Mouse (Mus musculus) frontal cortex, postnatal 14 days (tissue): ENCODE results near the gene Ddx5.
"Not testable (repeated sequence)": the region's sequence is repeated elsewhere in the genome, so short reads cannot be mapped to it uniquely, and the experiment has no call there.

ENCODE experiments used
- DNase-seq, 2 experiments: peaks; one replicate each; pipeline ENCODE4 v3.0.0; 2022; ENCODE audit warnings: low spot score in 2 of 2

The Ddx5 gene

DNA sequence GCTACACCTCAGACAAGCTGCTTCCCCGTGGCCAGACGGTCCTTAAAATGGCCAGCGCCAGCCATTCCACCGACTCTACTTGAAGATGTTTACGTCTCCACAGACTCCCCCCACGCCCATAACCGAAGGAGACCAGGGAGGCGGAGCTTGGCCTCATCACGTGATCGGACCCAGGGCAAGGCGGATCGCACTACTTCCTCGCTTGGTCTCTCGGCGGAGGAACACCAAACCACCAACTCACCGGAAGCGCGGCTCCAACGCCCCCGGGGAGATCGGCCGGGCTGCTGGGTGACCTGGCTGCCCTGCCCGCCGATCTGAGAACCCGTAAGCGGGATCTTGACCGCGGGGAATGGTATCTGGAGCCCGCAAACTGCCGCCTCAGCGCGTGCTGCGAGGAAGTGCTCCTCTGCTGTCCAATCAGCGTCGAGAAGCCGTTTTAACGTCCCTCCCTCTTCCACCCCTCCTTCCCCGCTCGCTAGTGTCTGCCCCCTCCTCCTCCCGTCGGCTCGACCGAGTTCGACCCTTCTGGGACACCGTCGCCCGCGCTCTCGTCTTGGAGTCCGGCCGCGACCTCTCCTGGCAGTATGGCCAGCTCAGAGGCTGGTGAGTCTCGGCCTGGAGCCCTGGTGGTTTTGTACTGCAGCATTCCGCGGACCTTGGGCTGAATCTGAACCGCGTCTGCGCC, at the start of gene Ddx5, which contains the start of gene Cep95:
Gene Ddx5 (minus strand): TSS at position 411 of the 685 bp plus-strand sequence.
Gene Cep95 (plus strand): TSS at position 478 of the 685 bp plus-strand sequence.
- DNase-seq = peak; percentile 93 to 97

DNA sequence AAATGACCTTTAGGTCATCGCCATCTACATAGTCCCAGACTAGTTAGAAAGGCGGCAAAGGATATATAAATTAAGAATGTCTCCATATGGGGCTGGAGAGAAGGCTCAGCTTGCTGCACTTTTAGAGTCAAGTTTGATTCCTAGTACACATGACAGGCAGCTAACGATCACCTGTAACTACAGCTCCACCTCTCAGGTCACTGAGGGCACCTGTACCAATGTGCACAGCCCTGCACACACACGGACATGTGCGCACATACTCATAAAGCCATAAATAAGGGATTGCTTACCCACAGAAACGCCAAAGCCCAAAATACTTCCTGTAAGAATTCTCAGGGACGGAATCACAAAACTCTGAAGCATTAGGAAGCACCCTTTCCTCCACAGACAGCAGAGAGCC, 39.1 kb upstream of the Ddx5 start:
- DNase-seq = no peak

DNA sequence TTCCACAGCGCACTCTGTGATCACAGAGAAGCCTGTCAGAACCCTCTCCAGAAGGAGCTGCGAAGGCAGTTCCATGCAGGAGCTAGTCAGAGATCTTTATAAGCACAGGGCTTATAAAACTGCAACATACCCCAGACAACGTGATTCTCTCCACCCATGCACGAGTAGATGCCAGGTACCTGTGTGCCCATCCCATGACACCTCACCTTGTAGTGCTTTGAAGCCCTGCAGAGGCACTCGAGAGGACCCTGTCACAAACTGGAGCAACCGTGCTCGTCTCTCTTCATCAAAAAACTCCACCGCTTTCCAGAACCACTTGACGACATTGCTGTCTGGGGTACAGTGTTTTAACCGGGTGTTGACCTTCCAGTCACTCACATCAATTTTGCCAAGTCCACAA, 35.4 kb upstream of the Ddx5 start:
- DNase-seq = no peak

DNA sequence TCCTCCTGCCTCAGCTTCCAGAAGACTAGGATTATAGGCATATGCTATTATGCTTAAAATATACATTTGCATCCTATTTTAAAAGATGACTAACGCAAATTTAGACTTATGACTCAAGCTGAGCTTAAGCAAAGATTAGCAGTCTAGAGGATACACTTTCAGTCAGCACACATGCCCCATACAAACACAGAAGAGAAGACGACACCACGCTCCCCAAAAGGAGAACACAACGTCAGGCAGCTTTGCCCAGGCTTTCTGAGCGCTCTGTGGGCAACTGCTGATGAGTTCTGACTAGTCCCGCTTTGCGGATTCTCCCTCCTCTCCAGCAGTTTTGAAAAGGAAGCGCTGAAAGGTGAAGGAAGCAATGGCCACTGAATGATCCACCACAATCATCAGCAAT, 34.8 kb upstream of the Ddx5 start:
- DNase-seq = no peak

DNA sequence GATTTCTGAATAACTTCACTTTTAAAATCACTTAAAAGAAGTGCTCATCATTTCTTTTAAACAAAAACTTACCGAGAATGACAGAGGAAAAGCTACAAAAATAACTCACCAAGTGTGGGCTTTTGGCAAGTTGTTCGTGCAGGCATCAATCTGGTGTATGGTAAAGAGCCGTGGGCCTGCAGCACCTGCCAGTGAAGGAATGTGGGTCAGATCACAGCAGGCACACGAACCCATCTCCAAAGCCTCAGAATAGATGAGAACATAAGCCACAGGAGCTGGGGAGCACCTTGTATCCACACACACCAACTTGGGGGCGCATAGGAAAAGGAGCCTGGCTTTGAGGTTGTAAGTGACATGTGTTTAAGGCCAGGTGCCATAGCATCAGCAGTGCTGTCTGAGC, 33.9 kb upstream of the Ddx5 start:
- DNase-seq = no peak

DNA sequence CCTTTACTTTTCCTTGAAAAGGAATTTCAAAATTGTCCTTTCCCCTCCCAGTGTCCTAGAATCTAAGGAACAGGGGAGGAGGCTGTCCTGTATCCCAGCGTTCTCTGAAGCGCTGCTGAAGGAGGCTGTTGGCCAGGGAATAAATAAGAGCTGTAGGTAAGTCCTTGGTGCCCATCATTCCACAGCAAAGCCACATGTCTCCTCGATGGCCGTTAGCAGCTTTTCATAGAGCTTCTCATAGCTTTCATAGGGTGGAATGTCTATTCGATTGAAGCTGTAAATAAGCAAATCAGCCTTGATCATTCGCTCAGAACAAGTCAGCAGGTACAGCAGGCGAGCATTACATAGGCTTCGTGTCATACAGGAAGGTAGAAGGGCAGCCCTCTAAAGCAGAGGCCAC, 33.5 kb upstream of the Ddx5 start:
- no peak for DNase-seq

DNA sequence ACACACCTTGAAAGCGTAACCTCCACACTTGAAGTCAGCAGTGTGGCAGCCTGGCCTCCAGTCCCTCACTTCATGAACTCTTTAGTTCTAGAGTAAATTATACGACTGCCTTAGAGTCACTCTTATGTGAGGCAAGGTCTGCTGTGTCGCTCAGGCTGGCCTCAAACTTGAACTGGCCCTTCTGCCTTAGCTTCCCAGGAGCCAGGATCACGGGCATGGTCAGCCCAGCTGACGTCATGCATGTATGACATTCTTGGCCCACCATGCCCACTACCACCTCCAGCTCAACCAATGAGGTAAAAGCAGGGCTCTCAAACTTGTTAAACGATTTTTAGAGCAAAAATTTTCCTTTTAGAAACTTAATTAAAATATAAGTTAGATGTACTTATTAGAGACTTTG, 32.4 kb upstream of the Ddx5 start:
- no peak for DNase-seq

DNA sequence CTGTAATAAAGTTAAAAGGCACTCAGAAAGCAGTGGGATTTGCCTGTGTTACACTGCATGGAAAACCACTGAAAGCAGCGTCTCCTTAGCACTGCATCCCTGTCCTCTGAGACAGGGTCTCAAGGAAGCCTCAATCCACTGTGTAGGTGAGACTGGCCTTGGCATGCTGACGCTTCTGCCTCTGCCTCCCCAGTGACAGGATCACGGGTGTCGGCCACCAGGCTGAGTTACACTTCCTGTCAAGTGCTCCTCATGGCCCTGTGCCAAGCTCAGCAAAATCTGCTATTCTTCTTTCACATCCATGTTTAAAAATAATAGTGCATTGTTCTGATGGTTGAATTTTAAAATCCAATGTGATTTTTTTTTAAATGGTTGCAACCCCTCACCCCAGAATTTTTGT, 32.0 kb upstream of the Ddx5 start:
- no peak for DNase-seq

DNA sequence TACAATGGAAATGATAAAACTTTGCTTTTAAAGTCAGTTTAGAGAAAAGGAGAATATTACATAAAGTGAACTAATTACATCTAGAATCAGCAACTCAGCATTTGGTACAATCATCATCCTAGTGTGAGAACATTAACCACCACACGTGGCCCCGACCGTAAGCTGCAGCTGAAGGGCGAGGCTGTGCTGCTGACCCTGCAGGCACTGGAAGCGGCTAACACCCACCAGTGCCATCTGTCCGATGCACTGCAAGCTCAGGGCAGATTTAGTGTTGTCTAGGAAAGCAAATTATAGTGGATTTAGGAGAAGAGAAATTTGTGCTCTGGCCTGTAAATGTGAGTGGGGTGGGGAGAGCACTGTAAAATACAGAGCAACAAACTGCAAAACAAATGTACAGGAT, 31.3 kb upstream of the Ddx5 start:
- no peak for DNase-seq

DNA sequence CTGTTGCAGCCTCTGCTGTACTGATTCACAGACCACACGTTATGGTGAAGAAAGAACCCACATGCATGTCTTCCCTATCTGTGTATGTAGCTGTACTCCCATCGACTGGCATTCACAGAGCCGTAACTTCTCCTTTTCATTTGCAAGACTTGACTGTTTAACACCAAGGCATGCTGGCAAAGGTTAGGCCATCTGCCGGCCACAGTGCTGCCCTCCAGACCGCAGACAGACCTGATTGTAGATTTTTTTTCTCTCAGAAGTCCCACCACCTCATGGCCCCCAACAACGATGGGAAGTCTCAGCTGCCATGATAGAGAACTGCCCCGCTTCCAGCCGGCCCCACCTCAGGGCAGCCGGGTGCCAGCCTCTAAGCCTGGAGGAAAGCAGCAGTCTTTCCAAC, 30.6 kb upstream of the Ddx5 start:
- no peak for DNase-seq

DNA sequence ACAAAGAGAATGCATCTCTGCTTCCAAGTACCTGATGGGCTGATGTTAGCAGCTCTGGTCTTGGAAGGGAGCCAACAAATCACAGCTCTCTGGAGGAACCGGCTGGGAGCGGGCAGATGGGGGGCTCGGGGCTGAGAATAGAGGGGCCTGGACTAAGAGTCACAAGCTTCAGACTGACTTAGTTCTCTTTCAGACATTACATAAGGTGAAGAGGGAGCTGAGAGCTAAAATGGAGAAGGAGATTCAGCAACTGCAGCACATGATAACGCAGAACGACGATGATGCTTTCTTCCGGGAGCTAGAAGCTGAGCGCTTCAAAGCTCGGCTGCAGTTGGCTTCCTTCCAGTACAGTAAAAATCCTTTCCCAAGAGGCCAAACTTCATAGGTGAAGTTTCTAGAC, 29.4 kb upstream of the Ddx5 start:
- no peak for DNase-seq

DNA sequence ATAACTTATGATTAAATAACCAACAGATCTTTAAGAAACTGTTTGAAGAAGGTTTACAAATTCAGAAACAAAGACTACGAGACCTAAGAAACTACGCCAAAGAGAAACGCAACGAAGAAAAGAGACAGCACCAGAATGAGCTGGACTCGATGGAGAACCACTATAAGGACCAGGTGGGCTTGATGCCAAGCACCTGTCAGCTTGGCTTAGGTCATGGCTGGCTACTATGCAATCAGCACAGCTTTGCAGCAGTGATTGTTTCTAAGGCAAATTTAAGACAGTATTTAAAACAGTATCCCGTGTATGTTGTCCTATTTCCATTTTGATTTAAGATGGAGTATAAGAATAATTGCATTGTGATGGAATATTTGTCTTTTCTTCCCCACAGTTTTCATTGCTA, 28.8 kb upstream of the Ddx5 start:
- DNase-seq = no peak

DNA sequence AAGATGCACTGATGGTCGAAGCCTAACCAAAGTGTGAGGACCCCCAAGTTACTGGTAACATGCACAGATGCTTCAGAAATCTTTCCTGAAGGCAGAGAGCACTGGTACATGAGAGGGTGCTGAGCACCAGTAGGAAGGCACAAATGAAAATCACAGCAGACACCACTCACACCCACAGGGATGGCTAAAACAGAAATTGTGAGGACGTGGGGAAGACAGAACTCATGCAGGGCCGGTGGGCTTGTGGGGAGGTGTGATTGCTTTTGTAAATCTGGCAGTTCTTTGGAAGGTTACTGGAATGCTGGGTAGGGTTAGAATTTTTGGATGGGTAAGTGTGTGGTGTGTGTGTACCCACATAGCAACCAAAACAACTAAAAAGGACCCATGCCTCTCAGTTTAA, 28.2 kb upstream of the Ddx5 start:
- DNase-seq = no peak

DNA sequence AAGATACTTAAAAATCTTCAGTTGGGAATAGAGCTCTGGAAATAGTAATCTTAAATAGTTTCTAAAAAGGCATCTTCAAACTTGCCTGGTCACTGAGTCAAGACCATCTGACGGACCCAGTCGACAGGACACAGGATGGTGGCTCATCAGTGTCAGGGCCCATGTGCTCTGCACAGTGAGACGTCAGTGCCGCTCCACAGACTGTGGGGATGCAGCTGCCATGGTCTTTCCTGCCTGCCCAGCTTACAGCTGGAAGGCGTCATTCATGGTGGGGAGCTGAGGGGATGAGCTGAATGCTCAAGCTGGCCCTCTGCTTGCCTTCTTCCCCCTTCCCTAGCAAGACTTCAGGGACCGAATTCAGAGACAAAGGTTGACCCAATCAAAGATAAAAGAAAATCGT, 27.3 kb upstream of the Ddx5 start:
- DNase-seq = no peak

DNA sequence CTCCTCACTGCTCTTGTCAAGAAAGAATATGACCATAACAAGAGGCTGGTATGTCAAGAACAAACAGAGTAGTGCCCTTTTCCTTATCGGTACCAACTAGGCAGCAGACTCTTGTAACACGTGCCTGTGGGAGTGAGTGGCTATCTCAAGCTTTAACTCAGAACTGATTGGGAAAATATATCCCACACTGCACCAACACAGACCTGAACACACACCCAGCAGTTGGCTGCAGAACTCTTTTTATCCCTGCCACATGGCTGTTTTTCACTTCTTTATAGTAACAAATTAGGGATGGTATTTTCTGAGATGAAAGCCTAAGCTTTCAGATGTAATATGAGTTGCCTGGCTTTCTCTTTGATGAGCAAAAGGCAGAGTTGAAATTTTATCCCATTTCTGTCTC, 26.8 kb upstream of the Ddx5 start:
- DNase-seq = no peak

DNA sequence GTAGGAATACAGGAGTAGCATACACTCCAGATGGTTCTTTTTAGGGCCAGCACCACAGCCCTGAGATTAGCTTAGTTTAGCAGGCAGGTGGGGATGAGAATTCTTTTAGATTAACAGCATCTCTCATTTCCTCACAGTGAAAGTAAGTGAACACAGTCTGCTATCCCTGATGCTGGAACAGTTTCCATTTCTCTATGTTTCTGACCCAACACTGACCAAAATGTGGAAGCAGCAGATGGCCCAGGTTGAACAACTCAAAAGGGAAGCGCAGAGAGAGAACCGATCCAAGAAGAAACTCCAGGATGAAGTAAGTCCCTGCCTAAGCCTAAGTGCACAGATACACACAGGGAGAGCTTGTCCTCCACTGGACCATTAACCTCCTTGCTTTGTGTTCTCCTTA, 26.3 kb upstream of the Ddx5 start:
- no peak for DNase-seq

DNA sequence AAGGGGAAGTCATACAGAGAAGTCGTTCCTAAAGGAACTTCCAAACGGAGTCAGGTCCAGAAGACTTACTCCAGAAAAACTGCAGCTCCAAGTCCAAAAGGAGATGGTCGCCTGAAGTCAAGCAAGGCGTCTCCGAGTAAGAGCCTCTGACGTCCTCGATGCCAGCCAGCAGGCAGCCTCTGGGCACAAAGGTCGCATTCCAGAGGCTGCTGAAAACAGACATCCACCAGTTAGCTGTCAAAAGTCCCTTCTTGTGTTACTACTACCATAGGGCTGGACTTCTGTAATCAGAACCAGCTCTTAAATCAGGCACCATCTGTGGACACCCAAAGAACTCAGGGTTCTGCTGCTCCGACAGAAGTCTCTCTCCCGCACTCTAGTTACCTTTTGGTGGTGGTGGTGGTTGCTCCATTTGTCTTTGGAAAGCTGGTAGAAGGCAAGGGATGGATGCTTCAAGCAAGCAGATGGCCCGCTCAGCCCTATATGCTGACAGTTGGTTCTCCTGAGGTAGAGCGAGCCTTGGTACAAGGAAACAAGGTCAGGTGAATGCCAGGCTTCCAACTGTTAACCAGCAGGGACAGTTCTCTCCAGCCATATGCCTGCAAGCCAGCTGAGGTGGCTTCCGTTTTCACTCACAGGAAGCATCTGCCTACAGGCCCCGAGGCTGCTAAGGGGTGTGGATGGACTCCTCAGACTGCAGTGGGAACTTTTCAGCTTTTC, 25.8 kb upstream of the Ddx5 start:
- DNase-seq = no peak

DNA sequence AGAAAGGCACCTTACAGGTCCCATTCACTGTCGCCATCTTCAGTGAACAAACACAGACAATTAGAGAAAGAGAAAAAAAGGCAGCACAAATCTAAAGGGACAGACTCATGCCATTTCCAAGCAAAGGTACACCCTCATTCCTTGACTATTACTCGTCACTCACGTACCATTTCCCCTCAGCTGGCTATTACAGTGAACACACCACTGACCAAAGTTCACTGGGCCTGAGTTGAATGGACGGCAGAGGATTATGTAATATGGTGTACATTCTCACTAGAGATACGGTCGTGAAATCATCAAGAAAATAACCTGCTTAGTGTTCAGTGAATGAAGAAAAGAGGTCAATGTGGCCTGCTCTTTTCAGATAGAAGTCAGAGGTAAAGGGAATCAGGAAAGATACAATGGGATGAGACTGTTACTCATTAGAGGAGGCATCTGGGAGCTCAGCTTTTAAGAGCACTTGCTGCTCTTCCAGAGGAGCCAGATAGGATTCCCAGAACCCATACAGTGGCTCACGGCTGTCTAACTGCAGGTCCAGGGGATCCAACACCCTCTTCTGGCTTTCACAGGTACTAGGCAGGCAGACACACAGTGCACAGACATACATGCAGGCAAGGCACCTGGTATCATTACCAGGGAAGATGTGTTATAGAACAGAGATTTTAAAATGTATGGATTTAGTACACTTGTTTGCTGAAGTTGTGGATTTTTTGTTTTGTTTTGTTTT, 23.6 kb upstream of the Ddx5 start:
- no peak for DNase-seq

DNA sequence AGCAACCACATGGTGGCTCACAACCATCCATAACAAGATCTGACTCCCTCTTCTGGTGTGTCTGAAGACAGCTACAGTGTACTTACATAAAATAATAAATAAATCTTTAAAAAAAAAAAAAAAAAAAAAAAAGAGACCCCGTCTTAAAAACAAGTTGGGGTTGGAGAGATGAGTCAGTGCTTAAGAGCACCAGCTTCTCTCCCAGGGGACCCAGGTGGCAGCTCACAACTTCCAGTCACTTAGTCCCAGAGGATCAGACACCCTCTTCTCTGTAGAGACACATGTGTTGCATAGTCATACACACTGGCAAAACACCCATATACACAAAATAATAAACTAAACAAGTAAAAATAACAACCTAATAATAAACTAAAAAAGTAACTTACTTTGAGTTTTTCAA, 18.5 kb upstream of the Ddx5 start:
- DNase-seq = not testable (repeated sequence)

DNA sequence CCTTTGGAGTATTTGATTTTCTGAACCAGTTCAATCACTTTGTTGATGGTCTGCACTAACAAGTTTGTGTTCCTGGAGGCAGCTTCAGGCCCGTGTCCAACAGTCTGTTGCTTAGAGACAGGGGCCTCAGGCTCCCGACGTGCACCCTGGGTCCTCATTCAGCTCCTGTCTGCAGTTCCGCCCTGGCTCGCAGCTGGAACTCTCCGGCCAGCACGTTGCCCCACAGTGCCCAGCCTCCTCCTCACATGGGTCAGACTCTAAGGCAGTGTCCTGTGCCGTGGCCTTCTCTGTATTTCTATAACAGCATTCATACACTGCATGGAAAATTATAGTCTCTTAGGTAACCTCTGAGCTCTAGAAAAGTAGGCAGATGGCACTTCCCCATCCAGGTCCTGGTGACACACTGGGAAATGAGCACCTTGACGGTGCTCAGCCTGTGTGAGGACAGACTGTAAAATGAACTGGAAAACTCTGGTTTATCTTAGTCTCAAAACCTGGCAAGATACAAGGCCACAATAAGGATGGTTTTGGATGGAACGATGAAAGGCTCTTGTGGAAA, 13.2 kb upstream of the Ddx5 start:
- DNase-seq = no peak

DNA sequence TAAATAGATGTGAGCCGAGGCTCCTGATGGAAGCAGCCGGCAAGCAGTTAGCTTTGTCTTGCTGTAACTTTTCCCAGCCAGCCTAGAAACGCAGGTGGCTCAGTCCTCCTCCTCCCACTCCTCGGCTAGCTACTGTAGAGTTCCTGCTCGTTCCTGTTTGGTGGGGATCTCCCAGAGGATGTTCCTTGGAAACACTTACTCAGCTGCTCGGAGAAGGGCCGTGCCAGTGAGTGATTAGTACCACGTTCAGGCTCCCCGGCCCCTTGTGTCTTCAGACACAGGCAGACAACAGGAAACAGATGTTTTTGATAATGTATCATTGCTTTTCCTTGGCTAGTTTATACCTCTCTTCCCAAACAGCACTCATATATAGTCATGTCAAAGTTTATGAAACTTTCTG, 6.7 kb upstream of the Ddx5 start:
- no peak for DNase-seq

DNA sequence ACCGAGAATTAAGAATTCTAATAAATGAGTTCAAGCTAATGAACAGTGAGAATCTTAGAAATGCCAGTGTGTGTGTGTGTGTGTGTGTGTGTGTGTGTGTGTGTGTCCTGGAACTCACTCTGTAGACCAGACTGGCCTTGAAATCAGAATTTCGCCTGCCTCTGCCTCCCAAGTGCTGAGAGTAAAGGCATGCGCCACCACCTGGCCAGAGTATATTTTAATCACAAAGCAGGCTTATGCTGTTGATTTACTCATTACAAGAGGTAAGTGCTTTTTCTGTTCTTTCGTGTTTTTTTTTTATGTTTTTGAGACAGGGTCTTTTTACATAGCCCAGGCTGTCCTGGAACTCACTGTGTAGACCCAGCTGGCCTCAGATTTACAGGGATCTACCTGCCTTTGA, 4.9 kb upstream of the Ddx5 start:
- DNase-seq = no peak

DNA sequence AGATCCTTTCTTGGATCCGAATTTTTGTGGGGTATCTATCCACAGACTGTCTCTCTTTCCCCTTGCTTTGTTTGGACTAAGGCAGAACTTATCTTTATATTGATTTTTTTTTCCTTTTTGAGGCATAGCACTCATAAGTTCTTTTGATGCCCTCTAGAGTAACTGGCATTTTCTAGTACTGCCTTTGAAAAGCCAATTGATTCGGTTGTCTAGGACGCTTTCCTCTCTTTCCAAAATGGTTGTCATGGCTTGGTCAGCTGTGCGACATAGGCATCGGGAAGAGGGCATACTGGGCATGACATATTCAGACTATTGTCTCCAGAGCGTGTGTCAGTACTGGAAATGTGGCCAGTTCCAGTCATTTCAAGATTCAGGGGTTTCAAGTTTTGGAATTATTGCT, 664 bp upstream of the Ddx5 start:
- DNase-seq = no peak
